Mouse (Mus musculus): ENCODE measurements around the gene Map3k5. TPM values are rescaled to one million over a fixed set of nuclear protein-coding genes. Genes with fewer than 3 reads are reported as not detected.
"Not testable (repeated sequence)": the region's sequence is repeated elsewhere in the genome, so short reads cannot be mapped to it uniquely, and the experiment has no call there.

The Map3k5 gene
- polyA plus RNA-seq, 1 experiment from 2014 or later, result 0.50 TPM

- H3K27me3 ChIP-seq; H3K27ac ChIP-seq; H3K9ac ChIP-seq (replicated peaks); H3K4me1 ChIP-seq (replicated peaks); H3K4me3 ChIP-seq (replicated peaks); H3K4me2 ChIP-seq (replicated peaks); H3K9me3 ChIP-seq; ATAC-seq; H3K36me3 ChIP-seq: not testable (repeated sequence)
- 84% methylated on average over 6 of the region's 7 CpGs for WGBS
Measured at GRCm38 (mm10) chr10:19971491-19971890, 37.2 kb downstream of the Map3k5 start.

GRCm38 (mm10) chr10:19973321-19974108 lies 39.2 kb downstream of the Map3k5 start:
- WGBS, result 93% methylated on average over 12 of the region's 12 CpGs
- no peak overlapping the region for H3K9ac ChIP-seq (replicated peaks)
- ATAC-seq, result no peak
- H3K4me1 ChIP-seq (replicated peaks), result no peaks in the 10 kb centered on the region
- no peak overlapping the region for H3K27ac ChIP-seq
- no peak overlapping the region for H3K4me2 ChIP-seq (replicated peaks)
- H3K4me3 ChIP-seq (replicated peaks), result no peak overlapping the region
- H3K9me3 ChIP-seq, result no peaks in the 10 kb centered on the region
- H3K27me3 ChIP-seq, result no peaks in the 10 kb centered on the region
- H3K36me3 ChIP-seq, result no peaks in the 10 kb centered on the region

DNA sequence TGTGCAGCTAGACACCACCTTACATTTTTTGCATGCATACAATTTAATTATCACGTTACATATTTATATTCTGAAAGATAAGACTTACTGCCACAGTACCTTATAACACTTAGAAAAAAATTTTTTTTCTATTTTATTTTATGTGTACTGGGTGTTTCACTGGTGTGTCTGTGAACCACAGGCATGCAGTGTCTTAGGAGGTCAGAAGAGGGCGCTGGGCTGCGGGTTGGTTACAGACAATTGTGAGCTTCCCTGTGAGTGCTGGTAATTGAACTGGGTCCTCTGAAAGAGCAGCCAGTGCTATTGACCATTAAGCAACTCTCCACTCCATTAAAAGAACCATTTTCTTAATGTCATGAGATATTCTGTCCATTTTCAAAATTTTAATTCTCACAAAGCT lies 43.3 kb downstream of the Map3k5 start:
- Histone ChIP-seq H3K4me3 (replicated peaks) (no peak overlapping the region), H3K9me3 (no peaks in the 10 kb centered on the region), H3K4me1 (replicated peaks) (no peaks in the 10 kb centered on the region), H3K27ac (no peak overlapping the region), H3K9ac (replicated peaks) (no peak overlapping the region), H3K36me3 (no peaks in the 10 kb centered on the region), H3K27me3 (no peaks in the 10 kb centered on the region), H3K4me2 (replicated peaks) (no peak overlapping the region)
- ATAC-seq, result no peak
- WGBS, result 87% methylated on average over 3 of the region's 3 CpGs

DNA sequence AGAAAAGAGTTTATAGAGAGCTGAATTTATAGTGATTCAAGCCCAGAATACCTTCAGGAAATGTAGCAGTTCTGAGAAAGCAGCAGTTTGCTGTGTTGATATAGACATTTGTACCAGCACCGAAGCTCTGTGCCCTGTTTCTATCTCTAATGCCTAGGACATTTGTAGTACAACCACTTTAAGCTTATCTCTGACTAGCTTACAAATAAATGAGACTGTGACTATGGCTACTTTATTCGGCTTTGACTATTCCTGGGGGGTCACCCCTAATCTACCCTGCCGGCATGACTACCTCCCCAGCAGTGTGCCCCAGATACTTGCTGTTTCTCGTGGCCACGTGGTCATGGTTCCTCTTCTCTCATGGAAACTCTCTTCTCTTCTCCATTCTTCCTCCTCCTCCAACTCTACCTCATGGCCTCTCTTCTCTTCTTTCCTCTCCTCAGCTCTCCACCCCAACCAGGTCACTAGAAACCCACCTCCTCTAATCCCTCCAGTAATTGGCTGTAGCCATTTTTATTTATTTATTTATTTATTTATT lies 44.5 kb downstream of the Map3k5 start:
- H3K27me3 ChIP-seq, result no peaks in the 10 kb centered on the region
- no peak overlapping the region for H3K4me3 ChIP-seq (replicated peaks)
- no peaks in the 10 kb centered on the region for H3K4me1 ChIP-seq (replicated peaks)
- no peak for ATAC-seq
- H3K4me2 ChIP-seq (replicated peaks), result no peak overlapping the region
- WGBS, result 93% methylated on average over 5 of the region's 5 CpGs
- no peaks in the 10 kb centered on the region for H3K9me3 ChIP-seq
- H3K36me3 ChIP-seq, result no peaks in the 10 kb centered on the region
- no peak overlapping the region for H3K27ac ChIP-seq
- H3K9ac ChIP-seq (replicated peaks), result no peak overlapping the region

- no peaks in the 10 kb centered on the region for H3K36me3 ChIP-seq
- no peaks in the 10 kb centered on the region for H3K4me1 ChIP-seq (replicated peaks)
- H3K4me3 ChIP-seq (replicated peaks), result no peak overlapping the region
- no peak overlapping the region for H3K4me2 ChIP-seq (replicated peaks)
- no peak overlapping the region for H3K27ac ChIP-seq
- no peaks in the 10 kb centered on the region for H3K9me3 ChIP-seq
- H3K9ac ChIP-seq (replicated peaks), result no peak overlapping the region
- WGBS, result 66% methylated on average over 9 of the region's 9 CpGs
- H3K27me3 ChIP-seq, result no peaks in the 10 kb centered on the region
- ATAC-seq, result no peak
Measured at GRCm38 (mm10) chr10:19987736-19988135, 53.5 kb downstream of the Map3k5 start.

GRCm38 (mm10) chr10:19989986-19990385 lies 55.7 kb downstream of the Map3k5 start:
- H3K27ac ChIP-seq, result no peak overlapping the region
- no peak for ATAC-seq
- WGBS, result 92% methylated on average over 6 of the region's 6 CpGs

GRCm38 (mm10) chr10:19990638-19991037 lies 56.4 kb downstream of the Map3k5 start:
- H3K27me3 ChIP-seq, result no peaks in the 10 kb centered on the region
- H3K4me1 ChIP-seq (replicated peaks), result no peaks in the 10 kb centered on the region
- H3K36me3 ChIP-seq, result no peaks in the 10 kb centered on the region
- no peak for ATAC-seq
- WGBS, result 70% methylated on average over 6 of the region's 6 CpGs
- no peak overlapping the region for H3K9ac ChIP-seq (replicated peaks)
- no peaks in the 10 kb centered on the region for H3K9me3 ChIP-seq
- no peak overlapping the region for H3K4me2 ChIP-seq (replicated peaks)
- no peak overlapping the region for H3K4me3 ChIP-seq (replicated peaks)
- H3K27ac ChIP-seq, result no peak overlapping the region

More at GRCm38 (mm10) chr10:19989986-19990385, 55.7 kb downstream of the Map3k5 start:
- Histone ChIP-seq H3K27me3 (no peaks in the 10 kb centered on the region), H3K4me3 (replicated peaks) (no peak overlapping the region), H3K9ac (replicated peaks) (no peak overlapping the region), H3K4me2 (replicated peaks) (no peak overlapping the region), H3K4me1 (replicated peaks) (no peaks in the 10 kb centered on the region), H3K9me3 (no peaks in the 10 kb centered on the region), H3K36me3 (no peaks in the 10 kb centered on the region)

- Histone ChIP-seq H3K27ac (no peak overlapping the region), H3K27me3 (no peaks in the 10 kb centered on the region), H3K36me3 (no peaks in the 10 kb centered on the region), H3K9ac (replicated peaks) (no peak overlapping the region), H3K4me3 (replicated peaks) (no peak overlapping the region), H3K4me1 (replicated peaks) (no peaks in the 10 kb centered on the region), H3K4me2 (replicated peaks) (no peak overlapping the region), H3K9me3 (no peaks in the 10 kb centered on the region)
- 46% methylated on average over 3 of the region's 3 CpGs for WGBS
- no peak for ATAC-seq
Measured at GRCm38 (mm10) chr10:19991237-19991865, 57.1 kb downstream of the Map3k5 start.

GRCm38 (mm10) chr10:19991866-19992252 lies 57.6 kb downstream of the Map3k5 start:
- H3K9ac ChIP-seq (replicated peaks), result no peak overlapping the region
- WGBS, result 61% methylated on average over 3 of the region's 3 CpGs
- no peaks in the 10 kb centered on the region for H3K27me3 ChIP-seq
- H3K4me2 ChIP-seq (replicated peaks), result no peak overlapping the region
- no peak for ATAC-seq
- H3K4me1 ChIP-seq (replicated peaks), result no peaks in the 10 kb centered on the region
- no peaks in the 10 kb centered on the region for H3K9me3 ChIP-seq
- no peak overlapping the region for H3K27ac ChIP-seq
- no peak overlapping the region for H3K4me3 ChIP-seq (replicated peaks)
- H3K36me3 ChIP-seq, result no peaks in the 10 kb centered on the region

GRCm38 (mm10) chr10:19994469-19995450 lies 60.5 kb downstream of the Map3k5 start:
- Histone ChIP-seq H3K9me3 (no peaks in the 10 kb centered on the region), H3K36me3 (no peaks in the 10 kb centered on the region), H3K9ac (replicated peaks) (no peak overlapping the region), H3K4me1 (replicated peaks) (no peaks in the 10 kb centered on the region), H3K27me3 (no peaks in the 10 kb centered on the region), H3K4me2 (replicated peaks) (no peak overlapping the region), H3K4me3 (replicated peaks) (no peak overlapping the region), H3K27ac (no peak overlapping the region)
- no peak for ATAC-seq
- WGBS, result 72% methylated on average over 14 of the region's 14 CpGs

DNA sequence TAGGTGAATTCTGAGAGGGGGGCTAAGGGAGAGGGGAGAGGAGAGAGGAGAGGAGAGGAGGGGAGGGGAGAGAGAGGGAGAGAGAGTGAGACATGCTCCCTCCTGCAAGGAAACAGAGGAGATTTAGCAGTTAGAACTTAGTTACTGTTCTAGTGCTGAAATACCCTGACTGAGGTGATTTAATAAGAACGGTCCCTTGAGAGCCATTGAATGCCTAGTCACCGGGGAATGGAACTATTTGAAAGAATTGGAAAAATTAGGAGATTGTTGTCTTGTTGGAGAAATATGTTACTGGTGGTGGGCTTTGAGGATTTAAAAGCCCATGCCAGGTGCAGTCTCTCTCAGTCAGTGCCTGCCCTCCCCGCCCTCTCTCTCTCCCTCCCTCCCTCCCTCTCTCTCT lies 61.9 kb downstream of the Map3k5 start:
- Histone ChIP-seq H3K4me1 (replicated peaks) (no peaks in the 10 kb centered on the region), H3K4me2 (replicated peaks) (no peak overlapping the region), H3K27me3 (no peaks in the 10 kb centered on the region), H3K9me3 (no peaks in the 10 kb centered on the region), H3K36me3 (no peaks in the 10 kb centered on the region), H3K27ac (no peak overlapping the region), H3K9ac (replicated peaks) (no peak overlapping the region), H3K4me3 (replicated peaks) (no peak overlapping the region)
- WGBS, result 91% methylated on average over 3 of the region's 3 CpGs
- ATAC-seq, result no peak

All from midbrain, embryonic 13.5 days (tissue).